Mouse (Mus musculus): Measurements from ENCODE around the gene Olfr1274-ps. TPM values are rescaled to one million over a fixed set of nuclear protein-coding genes. Genes with fewer than 3 reads are reported as not detected.

The Olfr1274-ps gene
- polyA plus RNA-seq, 1 experiment from 2014 or later, result not detected

DNA sequence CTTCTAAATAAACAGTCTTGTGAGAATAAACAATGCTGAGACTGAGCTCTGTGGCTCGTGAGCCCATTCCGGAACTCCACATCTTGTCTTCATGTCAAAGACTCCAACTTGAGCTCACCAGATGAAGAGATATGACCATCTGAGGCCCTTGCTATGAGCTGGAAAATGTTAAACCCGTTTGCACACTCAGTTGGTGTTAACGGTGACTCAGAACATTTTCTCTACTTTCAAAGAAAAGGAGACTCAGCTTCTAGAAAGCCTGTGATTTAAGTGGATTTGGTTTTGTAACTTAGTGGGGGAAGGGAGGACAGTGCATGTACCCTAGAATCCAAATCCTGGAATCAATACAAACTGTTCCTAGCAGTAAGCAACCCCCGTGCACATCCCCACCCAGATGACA, 45.3 kb downstream of the Olfr1274-ps start:
- Histone ChIP-seq H3K36me3 (no peaks in the 10 kb centered on the region), H3K27me3 (no peaks in the 10 kb centered on the region), H3K9ac (replicated peaks) (no peak overlapping the region), H3K4me2 (replicated peaks) (no peak overlapping the region), H3K27ac (replicated peaks) (no peak overlapping the region), H3K9me3 (no peaks in the 10 kb centered on the region), H3K4me3 (no peak overlapping the region), H3K4me1 (no peaks in the 10 kb centered on the region)
- ATAC-seq (replicated peaks), result no peak
- 84% methylated on average over 5 of the region's 5 CpGs for WGBS

- H3K9me3 ChIP-seq, result no peaks in the 10 kb centered on the region
- H3K27ac ChIP-seq (replicated peaks), result no peak overlapping the region
- no peak overlapping the region for H3K4me3 ChIP-seq
- ATAC-seq (replicated peaks), result no peak
- no peak overlapping the region for H3K9ac ChIP-seq (replicated peaks)
- H3K36me3 ChIP-seq, result peaks cover 5% of the 10 kb centered on the region; the same call in 1 of the 2 replicates
- no peak overlapping the region for H3K4me2 ChIP-seq (replicated peaks)
- no peaks in the 10 kb centered on the region for H3K27me3 ChIP-seq
- H3K4me1 ChIP-seq, result no peaks in the 10 kb centered on the region
- WGBS, result 89% methylated on average over 15 of the region's 15 CpGs
These were observed 50.7 kb downstream of the Olfr1274-ps start for GRCm38 (mm10) chr2:90448967-90449740.

- 83% methylated on average over 3 of the region's 3 CpGs for WGBS
- peaks cover 5% of the 10 kb centered on the region; the same call in 1 of the 2 replicates for H3K36me3 ChIP-seq
- no peak overlapping the region for H3K4me3 ChIP-seq
- H3K4me1 ChIP-seq, result no peaks in the 10 kb centered on the region
- ATAC-seq (replicated peaks), result no peak
- H3K9me3 ChIP-seq, result no peaks in the 10 kb centered on the region
- no peaks in the 10 kb centered on the region for H3K27me3 ChIP-seq
- H3K27ac ChIP-seq (replicated peaks), result no peak overlapping the region
- H3K9ac ChIP-seq (replicated peaks), result no peak overlapping the region
- H3K4me2 ChIP-seq (replicated peaks), result no peak overlapping the region
These were observed 53.9 kb downstream of the Olfr1274-ps start for GRCm38 (mm10) chr2:90452380-90452779.

Other genes with a start within 250 kb of the Olfr1274-ps start
- 0.04 TPM in 1 of 2 replicates, not detected in the other for gene Olfr1270, start 245.6 kb upstream of the Olfr1274-ps start, polyA plus RNA-seq (2015; fragmentation: Nextera tagmentation; extraction: Ambion mirVana)
- gene Olfr1506, start 174.2 kb upstream of the Olfr1274-ps start, polyA plus RNA-seq (2015; fragmentation: Nextera tagmentation; extraction: Ambion mirVana), result not detected in 2 replicates
- gene Olfr142, start 141.1 kb upstream of the Olfr1274-ps start, polyA plus RNA-seq (2015; fragmentation: Nextera tagmentation; extraction: Ambion mirVana), result not detected in 2 replicates
- not detected in 2 replicates for gene Olfr1271, start 127.7 kb upstream of the Olfr1274-ps start, polyA plus RNA-seq (2015; fragmentation: Nextera tagmentation; extraction: Ambion mirVana)
- not detected in 2 replicates for gene Olfr1272, start 105.8 kb upstream of the Olfr1274-ps start, polyA plus RNA-seq (2015; fragmentation: Nextera tagmentation; extraction: Ambion mirVana)
- gene Gm13769, start 76.5 kb upstream of the Olfr1274-ps start, polyA plus RNA-seq (2015; fragmentation: Nextera tagmentation; extraction: Ambion mirVana), result not detected in 2 replicates
- 3.3 and 3.7 TPM in 2 replicates for gene Ptprj, start 182.0 kb downstream of the Olfr1274-ps start, polyA plus RNA-seq (2015; fragmentation: Nextera tagmentation; extraction: Ambion mirVana)

Measured in forebrain, embryonic 15.5 days (tissue).